Mouse (Mus musculus): ENCODE data around the gene Phactr2. TPM values are rescaled to one million over a fixed set of nuclear protein-coding genes. Genes with fewer than 3 reads are reported as not detected.

Phactr2 gene
- polyA plus RNA-seq, 1 experiment from 2014 or later, result 21.7 TPM

DNA sequence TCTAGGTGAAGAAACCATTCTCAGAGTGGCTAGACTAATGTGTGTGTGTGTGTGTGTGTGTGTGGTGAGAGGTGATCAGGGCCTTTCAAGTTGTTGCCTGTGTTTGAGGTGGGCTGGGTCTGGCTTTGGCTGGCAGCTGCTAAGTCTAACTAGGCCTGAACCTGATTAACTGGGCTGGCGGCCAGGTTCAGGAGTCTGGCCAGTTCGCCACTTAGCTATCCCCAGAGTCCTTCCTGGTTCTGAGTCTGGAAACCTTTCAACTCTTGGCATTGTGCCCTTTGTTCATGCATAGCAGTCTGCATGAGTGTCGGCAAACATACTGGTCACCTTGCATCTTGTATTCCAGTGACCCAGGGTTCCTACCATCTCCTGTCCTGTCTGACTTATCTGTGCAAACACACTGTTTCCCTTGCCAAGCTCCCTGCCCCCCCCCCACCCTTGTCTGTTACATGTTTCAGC is 27.4 kb downstream of the Phactr2 start:
- WGBS, result 33% methylated on average over 3 of the region's 3 CpGs
- no peak overlapping the region for H3K27ac ChIP-seq
- no peaks in the 10 kb centered on the region for H3K27me3 ChIP-seq
- no peak overlapping the region for H3K9ac ChIP-seq (replicated peaks)
- H3K4me1 ChIP-seq (replicated peaks), result no peaks in the 10 kb centered on the region
- peak; percentile 74; the same call in 1 of the 2 replicates for ATAC-seq (ENCODE audit: insufficient number of reproducible peaks, insufficient read depth, low FRiP score, low TSS enrichment, low read depth)
- no peaks in the 10 kb centered on the region for H3K9me3 ChIP-seq
- H3K4me2 ChIP-seq, result no peak overlapping the region
- no peak overlapping the region for H3K4me3 ChIP-seq (replicated peaks)
- no peaks in the 10 kb centered on the region for H3K36me3 ChIP-seq

DNA sequence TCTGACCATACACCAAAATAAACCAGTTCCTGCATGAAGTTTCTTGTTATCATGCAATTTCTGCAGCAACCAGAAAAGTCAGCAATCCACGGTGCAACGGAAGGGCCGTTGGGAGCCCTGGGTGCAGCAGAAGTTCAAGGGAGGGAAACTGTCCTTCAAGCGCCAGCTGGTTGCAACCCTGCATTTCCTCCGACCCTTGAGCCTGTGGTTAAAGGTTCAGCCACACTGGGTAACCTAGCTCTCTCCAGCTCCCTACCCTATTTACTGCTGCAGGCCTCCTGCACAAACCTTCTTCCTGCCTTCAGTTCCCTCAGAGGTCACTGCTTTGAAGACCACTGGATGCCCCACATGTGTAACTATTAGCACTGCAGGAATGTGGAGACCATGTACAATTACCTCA is 30.0 kb downstream of the Phactr2 start:
- no peaks in the 10 kb centered on the region for H3K4me1 ChIP-seq (replicated peaks)
- no peak for ATAC-seq (ENCODE audit: insufficient number of reproducible peaks, insufficient read depth, low FRiP score, low TSS enrichment, low read depth)
- H3K4me2 ChIP-seq, result no peak overlapping the region
- no peak overlapping the region for H3K9ac ChIP-seq (replicated peaks)
- H3K36me3 ChIP-seq, result no peaks in the 10 kb centered on the region
- no peaks in the 10 kb centered on the region for H3K27me3 ChIP-seq
- no peak overlapping the region for H3K4me3 ChIP-seq (replicated peaks)
- no peaks in the 10 kb centered on the region for H3K9me3 ChIP-seq
- 81% methylated on average over 5 of the region's 5 CpGs for WGBS
- no peak overlapping the region for H3K27ac ChIP-seq

- WGBS, result 85% methylated on average over 6 of the region's 6 CpGs
Observed at GRCm38 (mm10) chr10:13443647-13444046, 30.6 kb downstream of the Phactr2 start.

GRCm38 (mm10) chr10:13440292-13440691 is 33.9 kb downstream of the Phactr2 start:
- Histone ChIP-seq H3K27ac (no peak overlapping the region), H3K4me3 (replicated peaks) (no peak overlapping the region), H3K27me3 (no peaks in the 10 kb centered on the region), H3K4me2 (no peak overlapping the region), H3K36me3 (no peaks in the 10 kb centered on the region), H3K4me1 (replicated peaks) (no peaks in the 10 kb centered on the region), H3K9ac (replicated peaks) (no peak overlapping the region), H3K9me3 (no peaks in the 10 kb centered on the region)
- ATAC-seq (ENCODE audit: insufficient number of reproducible peaks, insufficient read depth, low FRiP score, low TSS enrichment, low read depth), result no peak
- 79% methylated on average over 4 of the region's 4 CpGs for WGBS

More at GRCm38 (mm10) chr10:13443647-13444046, 30.6 kb downstream of the Phactr2 start:
- Histone ChIP-seq H3K9ac (replicated peaks) (no peak overlapping the region; the same call in 1 of the 2 replicates), H3K27ac (no peak overlapping the region), H3K4me1 (replicated peaks) (no peaks in the 10 kb centered on the region), H3K9me3 (no peaks in the 10 kb centered on the region), H3K4me3 (replicated peaks) (no peak overlapping the region), H3K36me3 (no peaks in the 10 kb centered on the region), H3K4me2 (no peak overlapping the region), H3K27me3 (no peaks in the 10 kb centered on the region)
- no peak for ATAC-seq (ENCODE audit: insufficient number of reproducible peaks, insufficient read depth, low FRiP score, low TSS enrichment, low read depth)

DNA sequence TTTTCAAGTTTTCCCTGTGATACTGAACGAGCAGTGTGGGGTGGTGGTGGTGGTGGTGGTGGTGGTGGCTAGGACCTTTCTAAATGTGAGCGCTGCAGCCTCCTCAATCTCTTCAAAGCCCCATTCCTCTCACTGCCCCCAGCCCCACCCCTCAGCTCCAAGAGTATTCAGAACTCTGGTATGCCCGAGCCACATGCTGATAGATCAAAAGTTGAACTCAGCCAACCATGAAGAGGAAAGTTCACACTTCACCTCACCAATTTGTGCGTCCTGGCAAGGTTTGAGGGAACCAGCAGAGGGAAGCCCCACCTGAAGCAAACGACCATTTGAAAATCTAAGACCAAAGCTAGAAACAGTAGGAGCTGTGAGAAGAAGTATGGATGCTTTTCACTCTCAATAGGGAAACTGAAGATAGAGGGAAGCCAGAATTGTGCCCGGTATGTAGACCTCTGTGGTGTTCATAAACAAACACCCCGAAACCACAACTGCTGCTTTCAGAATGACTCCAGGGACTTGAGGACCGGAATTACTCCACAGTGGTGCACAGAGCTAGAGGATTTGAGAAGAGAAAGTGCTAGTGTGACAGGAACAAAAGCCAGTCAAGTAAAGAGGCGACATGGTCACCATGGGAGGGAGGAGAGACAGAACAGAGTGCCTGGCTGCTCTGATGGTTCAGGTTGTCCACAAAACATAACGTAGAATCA is 35.9 kb downstream of the Phactr2 start:
- Histone ChIP-seq H3K4me2 (no peak overlapping the region), H3K9ac (replicated peaks) (no peak overlapping the region), H3K4me3 (replicated peaks) (no peak overlapping the region), H3K36me3 (no peaks in the 10 kb centered on the region), H3K4me1 (replicated peaks) (no peaks in the 10 kb centered on the region), H3K27ac (no peak overlapping the region), H3K9me3 (no peaks in the 10 kb centered on the region), H3K27me3 (no peaks in the 10 kb centered on the region)
- WGBS, result 74% methylated on average over 10 of the region's 10 CpGs
- ATAC-seq (ENCODE audit: insufficient number of reproducible peaks, insufficient read depth, low FRiP score, low TSS enrichment, low read depth), result no peak

GRCm38 (mm10) chr10:13437011-13437410 is 37.2 kb downstream of the Phactr2 start:
- Histone ChIP-seq H3K27ac (no peak overlapping the region), H3K4me1 (replicated peaks) (peaks cover 4% of the 10 kb centered on the region), H3K27me3 (no peaks in the 10 kb centered on the region), H3K9me3 (no peaks in the 10 kb centered on the region), H3K36me3 (no peaks in the 10 kb centered on the region), H3K9ac (replicated peaks) (no peak overlapping the region), H3K4me3 (replicated peaks) (no peak overlapping the region), H3K4me2 (no peak overlapping the region)
- no peak for ATAC-seq (ENCODE audit: insufficient number of reproducible peaks, insufficient read depth, low FRiP score, low TSS enrichment, low read depth)
- 84% methylated on average over 9 of the region's 9 CpGs for WGBS

GRCm38 (mm10) chr10:13433016-13433415 is 41.2 kb downstream of the Phactr2 start:
- Histone ChIP-seq H3K27me3 (no peaks in the 10 kb centered on the region), H3K9ac (replicated peaks) (no peak overlapping the region), H3K4me1 (replicated peaks) (peaks cover 13% of the 10 kb centered on the region), H3K36me3 (no peaks in the 10 kb centered on the region), H3K4me2 (no peak overlapping the region), H3K27ac (no peak overlapping the region), H3K4me3 (replicated peaks) (no peak overlapping the region), H3K9me3 (no peaks in the 10 kb centered on the region)
- ATAC-seq (ENCODE audit: insufficient number of reproducible peaks, insufficient read depth, low FRiP score, low TSS enrichment, low read depth), result no peak
- WGBS, result 47% methylated on average over 7 of the region's 7 CpGs

GRCm38 (mm10) chr10:13431641-13432540 is 42.3 kb downstream of the Phactr2 start:
- Histone ChIP-seq H3K36me3 (no peaks in the 10 kb centered on the region), H3K27ac (peak overlapping the region; percentile 66; the same call in 1 of the 2 replicates), H3K4me1 (replicated peaks) (peaks cover 13% of the 10 kb centered on the region), H3K4me3 (replicated peaks) (no peak overlapping the region), H3K9ac (replicated peaks) (no peak overlapping the region; the same call in 1 of the 2 replicates), H3K9me3 (no peaks in the 10 kb centered on the region), H3K4me2 (no peak overlapping the region), H3K27me3 (no peaks in the 10 kb centered on the region)
- ATAC-seq (ENCODE audit: insufficient number of reproducible peaks, insufficient read depth, low FRiP score, low TSS enrichment, low read depth), result no peak
- WGBS, result 29% methylated on average over 8 of the region's 8 CpGs

GRCm38 (mm10) chr10:13429766-13430165 is 44.4 kb downstream of the Phactr2 start:
- Histone ChIP-seq H3K9me3 (no peaks in the 10 kb centered on the region), H3K4me1 (replicated peaks) (peaks cover 13% of the 10 kb centered on the region), H3K9ac (replicated peaks) (no peak overlapping the region), H3K27me3 (no peaks in the 10 kb centered on the region), H3K27ac (no peak overlapping the region), H3K36me3 (no peaks in the 10 kb centered on the region), H3K4me3 (replicated peaks) (no peak overlapping the region), H3K4me2 (no peak overlapping the region)
- no peak for ATAC-seq (ENCODE audit: insufficient number of reproducible peaks, insufficient read depth, low FRiP score, low TSS enrichment, low read depth)
- 16% methylated on average over 5 of the region's 5 CpGs for WGBS

- Histone ChIP-seq H3K27me3 (no peaks in the 10 kb centered on the region), H3K9me3 (no peaks in the 10 kb centered on the region), H3K36me3 (no peaks in the 10 kb centered on the region), H3K4me1 (replicated peaks) (peaks cover 13% of the 10 kb centered on the region), H3K27ac (no peak overlapping the region), H3K4me2 (peak overlapping the region; percentile 42), H3K4me3 (replicated peaks) (no peak overlapping the region), H3K9ac (replicated peaks) (no peak overlapping the region)
- no peak for ATAC-seq (ENCODE audit: insufficient number of reproducible peaks, insufficient read depth, low FRiP score, low TSS enrichment, low read depth)
- WGBS, result 25% methylated on average over 13 of the region's 13 CpGs
Observed at GRCm38 (mm10) chr10:13429240-13429639, 45.0 kb downstream of the Phactr2 start.

DNA sequence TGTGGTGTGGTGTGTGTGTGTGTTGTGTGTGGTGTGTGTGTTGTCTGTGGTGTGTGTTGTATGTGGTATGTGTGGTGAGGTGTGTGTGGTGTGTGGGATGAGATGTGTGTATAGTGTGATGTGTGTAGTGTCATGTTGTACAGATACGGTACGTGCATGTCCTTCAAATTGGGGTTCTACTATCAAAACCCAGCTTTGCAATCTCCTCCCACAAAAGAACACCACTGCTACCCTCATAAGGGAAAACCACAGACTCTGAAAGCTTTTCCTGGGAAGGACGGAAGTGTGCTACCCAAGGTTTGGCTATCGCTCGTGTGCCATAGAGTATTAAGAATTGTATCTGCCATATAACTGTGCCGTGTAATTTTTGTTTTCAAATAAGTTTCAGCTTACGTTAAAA is 45.7 kb downstream of the Phactr2 start:
- Histone ChIP-seq H3K4me2 (no peak overlapping the region), H3K9me3 (no peaks in the 10 kb centered on the region), H3K27me3 (no peaks in the 10 kb centered on the region), H3K36me3 (no peaks in the 10 kb centered on the region), H3K9ac (replicated peaks) (no peak overlapping the region), H3K4me1 (replicated peaks) (peaks cover 13% of the 10 kb centered on the region), H3K4me3 (replicated peaks) (no peak overlapping the region), H3K27ac (no peak overlapping the region)
- no peak for ATAC-seq (ENCODE audit: insufficient number of reproducible peaks, insufficient read depth, low FRiP score, low TSS enrichment, low read depth)
- WGBS, result 85% methylated on average over 7 of the region's 7 CpGs
